Mouse (Mus musculus) kidney, adult 2 months (tissue): ENCODE measurements around the gene Kdm1a. TPM values are rescaled to one million over a fixed set of nuclear protein-coding genes. Genes with fewer than 3 reads are reported as not detected.
A peak's percentile ranks its signal among the peaks of the same experiment; 100 is the strongest.

Source experiments
- DNase-seq: peaks from one replicate; pipeline ENCODE4 v3.0.0; 2021
- H3K27ac ChIP-seq: fragments of 200-500 bp; 2 replicates; pipeline ENCODE4 v1.5.1; 2012; ENCODE audit warnings: low read depth, low read length, control low read depth, inconsistent platforms; ENCODE audit not compliant: insufficient read depth
- H3K27me3 ChIP-seq: fragments of 200-500 bp; replicated peaks from 2 replicates; pipeline ENCODE4 v1.6.1; 2012; ENCODE audit warnings: mild to moderate bottlenecking, moderate library complexity, low read length, inconsistent platforms; ENCODE audit not compliant: control insufficient read depth, insufficient read depth
- H3K36me3 ChIP-seq: fragments of 200-500 bp; 2 replicates; pipeline ENCODE4 v1.6.1; 2012; ENCODE audit warnings: mild to moderate bottlenecking, moderate library complexity, low read length, inconsistent platforms; ENCODE audit not compliant: control insufficient read depth, insufficient read depth
- H3K4me1 ChIP-seq: fragments of 200-500 bp; 2 replicates; pipeline ENCODE4 v1.6.1; 2011; ENCODE audit warnings: low read length; ENCODE audit not compliant: control insufficient read depth, insufficient read depth
- H3K4me3 ChIP-seq: fragments of 200-500 bp; 2 replicates; pipeline ENCODE4 v1.5.1; 2011; ENCODE audit warnings: mild to moderate bottlenecking, low read depth, low read length, control low read depth; ENCODE audit not compliant: insufficient read depth
- CTCF ChIP-seq: fragments of 200-500 bp; conservative IDR thresholded peaks from 2 replicates; pipeline ENCODE4 v1.5.1; 2011; ENCODE audit warnings: low read depth, mild to moderate bottlenecking, control low read depth, low read length, moderate library complexity, mixed read lengths; ENCODE audit not compliant: insufficient read depth, insufficient read length
- POLR2A ChIP-seq: fragments of 200-500 bp; IDR thresholded peaks from one replicate; pipeline ENCODE4 v1.6.1; 2011; ENCODE audit warnings: low read depth, low read length, control low read depth
- WGBS: fragments of 180-500 bp; shearing (Covaris S2); methylation state at CpG from one replicate; pipeline ENCODE4 v1.1.7; 2018; 5-methylcytosine and 5-hydroxymethylcytosine counted together
- polyA plus RNA-seq: library from polyadenylated mRNA; depleted of rRNA; stranded (reverse); fragments of >200 nt; gene quantifications from 2 replicates; pipeline ENCODE4 v1.2.3, GENCODE M21; 2012; rRNA removed

Kdm1a gene
- polyA plus RNA-seq, 1 experiment: 21.0 TPM

GRCm38 (mm10) chr4:136509857-136510256 is 92.7 kb downstream of the Kdm1a start:
- peak; percentile 39 for DNase-seq

GRCm38 (mm10) chr4:136505426-136506215 is 96.9 kb downstream of the Kdm1a start:
- Histone ChIP-seq H3K4me3 (no peak overlapping the region), H3K36me3 (no peaks in the 10 kb centered on the region), H3K4me1 (peaks cover 5% of the 10 kb centered on the region; the same call in 1 of the 2 replicates), H3K27me3 (no peaks in the 10 kb centered on the region), H3K27ac (no peak overlapping the region)
- DNase-seq: peak; percentile 23
- WGBS: 31% methylated on average over 2 of the region's 2 CpGs
- no peak for TF ChIP-seq POLR2A
- TF ChIP-seq CTCF: no peak

More at GRCm38 (mm10) chr4:136509857-136510256, 92.7 kb downstream of the Kdm1a start:
- Histone ChIP-seq H3K27ac (no peak overlapping the region), H3K36me3 (no peaks in the 10 kb centered on the region), H3K4me3 (no peak overlapping the region), H3K27me3 (no peaks in the 10 kb centered on the region), H3K4me1 (peaks cover 14% of the 10 kb centered on the region)
- 85% methylated on average over 1 of the region's 1 CpGs for WGBS
- no peak for TF ChIP-seq POLR2A
- peak; percentile 54 for TF ChIP-seq CTCF

Other genes with a start within 250 kb of the Kdm1a start
- gene Htr1d, start 179.2 kb downstream of the Kdm1a start, polyA plus RNA-seq: not detected in 2 replicates
- gene 6030445D17Rik, start 140.5 kb downstream of the Kdm1a start, polyA plus RNA-seq: 0.30 and 0.31 TPM in 2 replicates
- 12.5 and 13.2 TPM in 2 replicates for gene Luzp1, start 133.0 kb downstream of the Kdm1a start, polyA plus RNA-seq
- not detected in 2 replicates for gene Tex46, start 7.7 kb upstream of the Kdm1a start, polyA plus RNA-seq
- not detected in 2 replicates for gene Lactbl1, start 19.9 kb upstream of the Kdm1a start, polyA plus RNA-seq
- gene Ephb2, start 233.3 kb upstream of the Kdm1a start, polyA plus RNA-seq: 10.4 and 19.3 TPM in 2 replicates